Mouse (Mus musculus): Measurements from ENCODE around the gene Slc6a19.

GRCm38 (mm10) chr13:73702776-73703175 lies 1.9 kb downstream of the Slc6a19 start:
- TF ChIP-seq TCF12 (IDR thresholded peaks at IDR 0.05; ENCODE audit: insufficient read depth, poor library complexity, severe bottlenecking) (no peak), POLR2A (IDR thresholded peaks at IDR 0.05; ENCODE audit: insufficient read length, low read depth) (no peak), MAX (IDR thresholded peaks at IDR 0.05; ENCODE audit: low read depth) (no peak), USF1 (IDR thresholded peaks at IDR 0.05; ENCODE audit: low read depth) (no peak), E2F4 (IDR thresholded peaks at IDR 0.05; ENCODE audit: insufficient read depth) (no peak), POLR2AphosphoS2 (IDR thresholded peaks at IDR 0.05; ENCODE audit: insufficient read length, low read depth) (no peak), TCF3 (IDR thresholded peaks at IDR 0.05; ENCODE audit: insufficient read length, low read depth) (no peak), MYOD1 (IDR thresholded peaks at IDR 0.05; ENCODE audit: control insufficient read depth in 1 of 3, insufficient read length in 2 of 3, low read depth in 2 of 3) (no peak), REST (IDR thresholded peaks at IDR 0.05; ENCODE audit: insufficient read depth, insufficient read length) (no peak), MYOG (IDR thresholded peaks at IDR 0.05; ENCODE audit: control insufficient read depth in 1 of 3, insufficient read depth in 1 of 3, insufficient read length in 2 of 3, low read depth in 2 of 3) (no peak)
